Mouse (Mus musculus) midbrain, postnatal 0 days (tissue): ENCODE measurements around the gene Ccdc190. TPM values are rescaled to one million over a fixed set of nuclear protein-coding genes. Genes with fewer than 3 reads are reported as not detected.

ENCODE experiments used
- ATAC-seq: fragments of 200-750 bp; cut with Nextera tagmentation; 2 replicates; pipeline ENCODE4 v1.8.0; 2017; ENCODE audit warnings: moderate number of reproducible peaks, mild to moderate bottlenecking, moderate TSS enrichment, moderate library complexity; ENCODE audit not compliant: low FRiP score
- DNase-seq: peaks from one replicate; pipeline ENCODE4 v3.0.0-alpha.2; 2015; ENCODE audit warnings: low spot score
- H3K27ac ChIP-seq: fragments of 300-500 bp; sonication (generic); 2 replicates; pipeline ENCODE4 v1.5.1; 2014; ENCODE audit warnings: low read depth, mild to moderate bottlenecking, low read length, mixed read lengths
- H3K27me3 ChIP-seq: fragments of 300-500 bp; sonication (generic); 2 replicates; pipeline ENCODE4 v1.6.1; 2014; ENCODE audit warnings: low read length, control low read depth, mixed read lengths; ENCODE audit not compliant: insufficient read depth
- H3K36me3 ChIP-seq: fragments of 300-500 bp; sonication (generic); 2 replicates; pipeline ENCODE4 v1.6.1; 2014; ENCODE audit warnings: low read length, control low read depth, mixed read lengths; ENCODE audit not compliant: insufficient read depth
- H3K4me1 ChIP-seq: fragments of 300-500 bp; sonication (generic); 2 replicates; pipeline ENCODE4 v1.6.1; 2014; ENCODE audit warnings: mild to moderate bottlenecking, control low read depth, antibody characterized with exemption, low read length, mixed read lengths; ENCODE audit not compliant: insufficient read depth
- H3K4me2 ChIP-seq: fragments of 300-500 bp; sonication (generic); 2 replicates; pipeline ENCODE4 v1.6.1; 2014; ENCODE audit warnings: low read depth, mild to moderate bottlenecking, low read length, mixed read lengths; ENCODE audit not compliant: poor library complexity, severe bottlenecking
- H3K4me3 ChIP-seq: fragments of 300-500 bp; sonication (generic); 2 replicates; pipeline ENCODE4 v1.5.1; 2014; ENCODE audit warnings: low read depth, mild to moderate bottlenecking, low read length, moderate library complexity
- H3K9ac ChIP-seq: fragments of 300-500 bp; sonication (generic); replicated peaks from 2 replicates; pipeline ENCODE4 v1.6.1; 2014; ENCODE audit warnings: mild to moderate bottlenecking, low read length, moderate library complexity, mixed read lengths; ENCODE audit not compliant: poor library complexity, severe bottlenecking
- H3K9me3 ChIP-seq: fragments of 300-500 bp; sonication (generic); 2 replicates; pipeline ENCODE4 v1.6.1; 2016; ENCODE audit warnings: low read length, control low read depth
- CTCF ChIP-seq: IDR thresholded peaks from 2 replicates; pipeline ENCODE4 v1.5.1; 2016; ENCODE audit warnings: antibody characterized with exemption, mild to moderate bottlenecking
- WGBS: fragments of 180-500 bp; shearing (Covaris S2); extraction: QIAGEN DNeasy Blood & Tissue Kit; methylation state at CpG from one replicate; pipeline ENCODE4 v1.1.7; 2014; 5-methylcytosine and 5-hydroxymethylcytosine counted together
- polyA plus RNA-seq: library from polyadenylated mRNA; unstranded; fragments of >200 nt; fragmentation: Nextera tagmentation; extraction: Ambion mirVana; gene quantifications from 2 replicates; pipeline ENCODE4 v1.2.1, GENCODE M21; 2015
- total RNA-seq: library from RNA; depleted of rRNA; stranded (reverse); fragments of >200 nt; gene quantifications from 2 replicates; pipeline ENCODE4 v1.2.3, GENCODE M21; 2014

Gene Ccdc190
- total and polyA plus RNA-seq, 2 experiments from 2014 or later, result 1.9 to 11.5 TPM

GRCm38 (mm10) chr1:169921710-169922211 lies 6.7 kb upstream of the Ccdc190 start:
- peak; percentile 64 for DNase-seq
- H3K9ac ChIP-seq, result no peak overlapping the region
- no peak overlapping the region for H3K27ac ChIP-seq
- no peak overlapping the region for H3K4me2 ChIP-seq
- H3K36me3 ChIP-seq, result no peaks in the 10 kb centered on the region
- ATAC-seq, result no peak
- WGBS, result 36% methylated on average over 8 of the region's 8 CpGs
- H3K4me3 ChIP-seq, result no peak overlapping the region
- H3K27me3 ChIP-seq, result 0 out of 2 replicates have a peak, but pooled peaks cover 2% of the 10 kb centered on the region
- H3K4me1 ChIP-seq, result no peaks in the 10 kb centered on the region
- H3K9me3 ChIP-seq, result no peaks in the 10 kb centered on the region
- peak; percentile 77 for TF ChIP-seq CTCF

DNA sequence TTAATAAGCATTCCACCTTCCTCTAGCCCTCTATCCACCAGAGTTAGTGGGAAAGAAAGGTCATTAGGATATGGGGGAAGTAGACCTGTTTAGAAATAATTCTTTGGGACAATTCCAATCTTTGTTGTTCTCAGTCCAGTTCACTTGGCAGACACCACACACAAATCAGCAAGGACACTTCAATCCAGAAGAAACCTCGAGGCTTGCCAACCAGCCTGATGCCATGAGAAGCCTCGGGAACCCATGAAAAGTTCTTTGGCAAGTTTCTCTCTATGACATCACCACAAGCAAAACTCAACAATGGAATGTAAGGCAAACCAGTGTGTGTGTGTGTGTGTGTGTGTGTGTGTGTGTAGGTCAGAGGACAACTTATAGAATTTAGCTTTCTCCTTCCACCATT lies 3.9 kb upstream of the Ccdc190 start:
- Histone ChIP-seq H3K27me3 (0 out of 2 replicates have a peak, but pooled peaks cover 2% of the 10 kb centered on the region), H3K36me3 (no peaks in the 10 kb centered on the region), H3K9ac (no peak overlapping the region), H3K4me2 (no peak overlapping the region), H3K4me3 (no peak overlapping the region), H3K4me1 (no peaks in the 10 kb centered on the region), H3K9me3 (no peaks in the 10 kb centered on the region), H3K27ac (no peak overlapping the region)
- DNase-seq, result no peak
- no peak for TF ChIP-seq CTCF
- ATAC-seq, result no peak
- WGBS, result 75% methylated on average over 2 of the region's 2 CpGs

DNA sequence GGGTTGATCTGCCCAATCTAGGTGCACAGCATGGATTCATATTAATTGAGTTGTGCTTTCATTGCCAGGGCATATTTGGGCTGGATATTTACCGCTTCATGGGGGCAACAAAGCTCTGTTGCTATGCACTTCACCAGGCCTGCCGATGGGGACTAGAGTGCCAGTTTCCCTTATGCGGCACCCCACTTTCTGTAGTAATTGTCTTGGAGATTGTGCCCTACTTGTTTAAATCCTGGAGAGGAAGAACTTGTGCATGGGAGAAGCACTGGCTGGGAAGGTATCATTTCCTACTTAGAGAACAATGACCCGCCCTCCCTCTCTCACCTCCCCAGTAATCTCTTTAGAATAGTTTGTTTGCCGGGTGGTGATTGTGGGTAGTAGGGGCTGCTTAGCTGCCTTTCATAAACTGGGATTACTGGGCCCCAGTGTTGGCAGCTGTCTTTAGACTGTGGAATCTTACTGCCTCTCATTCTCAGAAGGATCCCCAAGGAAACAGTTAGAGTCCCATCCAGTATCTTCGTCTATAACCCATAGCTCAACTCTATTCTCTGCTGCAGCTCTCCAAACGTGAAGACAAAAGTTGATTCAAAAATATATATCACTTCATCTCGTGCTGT lies 587 bp upstream of the Ccdc190 start:
- Histone ChIP-seq H3K9me3 (no peaks in the 10 kb centered on the region), H3K4me1 (peaks cover 6% of the 10 kb centered on the region; the same call in 1 of the 2 replicates), H3K27ac (peak overlapping the region; percentile 55; the same call in 1 of the 2 replicates), H3K36me3 (no peaks in the 10 kb centered on the region), H3K4me2 (peak overlapping the region; percentile 29; the same call in 1 of the 2 replicates), H3K9ac (no peak overlapping the region), H3K27me3 (no peaks in the 10 kb centered on the region), H3K4me3 (no peak overlapping the region)
- 29% methylated on average over 8 of the region's 8 CpGs for WGBS
- DNase-seq (peak; percentile 42), ATAC-seq (peak; percentile 75; the same call in 1 of the 2 replicates)
- no peak for TF ChIP-seq CTCF

DNA sequence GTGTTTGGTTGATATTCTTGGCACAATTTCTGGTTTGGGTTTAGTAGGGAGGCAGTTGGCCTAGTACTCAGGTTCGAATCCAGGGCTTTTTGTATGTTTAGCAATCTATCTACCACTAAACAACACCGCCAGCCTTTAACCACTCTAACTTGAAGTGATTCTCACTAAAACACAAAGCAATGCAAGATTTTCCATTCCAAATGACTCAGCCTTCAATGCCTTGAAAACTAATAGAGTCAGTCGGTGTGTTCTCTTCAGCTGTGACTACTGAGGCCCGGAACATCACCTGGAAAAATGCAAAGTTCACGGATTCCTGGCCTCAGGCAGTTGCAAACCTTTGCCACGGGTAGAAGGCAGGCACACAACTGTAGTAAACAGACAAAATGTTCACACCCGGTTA lies 3.2 kb downstream of the Ccdc190 start:
- WGBS, result 78% methylated on average over 7 of the region's 7 CpGs
- ATAC-seq (no peak), DNase-seq (no peak)
- no peak for TF ChIP-seq CTCF
- H3K9ac ChIP-seq, result no peak overlapping the region
- H3K36me3 ChIP-seq, result no peaks in the 10 kb centered on the region
- H3K9me3 ChIP-seq, result no peaks in the 10 kb centered on the region
- H3K4me1 ChIP-seq, result peaks cover 14% of the 10 kb centered on the region; the same call in 1 of the 2 replicates
- H3K4me3 ChIP-seq, result no peak overlapping the region
- H3K4me2 ChIP-seq, result no peak overlapping the region
- H3K27me3 ChIP-seq, result no peaks in the 10 kb centered on the region
- H3K27ac ChIP-seq, result peak overlapping the region; percentile 26; the same call in 1 of the 2 replicates

- WGBS, result 35% methylated on average over 7 of the region's 7 CpGs
- DNase-seq (no peak), ATAC-seq (no peak)
- Histone ChIP-seq H3K9ac (no peak overlapping the region), H3K4me1 (peaks cover 14% of the 10 kb centered on the region; the same call in 1 of the 2 replicates), H3K27me3 (no peaks in the 10 kb centered on the region), H3K36me3 (no peaks in the 10 kb centered on the region), H3K9me3 (no peaks in the 10 kb centered on the region), H3K4me3 (no peak overlapping the region), H3K4me2 (no peak overlapping the region), H3K27ac (peak overlapping the region; percentile 26; the same call in 1 of the 2 replicates)
- no peak for TF ChIP-seq CTCF
These were observed 3.8 kb downstream of the Ccdc190 start for GRCm38 (mm10) chr1:169932122-169932746.
